Mouse (Mus musculus): ENCODE measurements around the gene Klhl7. TPM values are rescaled to one million over a fixed set of nuclear protein-coding genes. Genes with fewer than 3 reads are reported as not detected.

The Klhl7 gene
- polyA plus RNA-seq, 1 experiment from 2014 or later: 31.0 TPM

- H3K27me3 ChIP-seq (replicated peaks; ENCODE audit: control insufficient read depth, insufficient read depth, low read length): no peaks in the 10 kb centered on the region
- no peaks in the 10 kb centered on the region for H3K36me3 ChIP-seq (ENCODE audit: control insufficient read depth, insufficient read depth, low read length)
- H3K27ac ChIP-seq (ENCODE audit: low read length): no peak overlapping the region
- H3K4me3 ChIP-seq (ENCODE audit: low read length): no peak overlapping the region
- H3K4me2 ChIP-seq (ENCODE audit: low read depth, low read length): no peak overlapping the region
- ATAC-seq: no peak
- no peaks in the 10 kb centered on the region for H3K4me1 ChIP-seq (ENCODE audit: control insufficient read depth, insufficient read depth, low read length)
- 76% methylated on average over 3 of the region's 3 CpGs for WGBS
- no peaks in the 10 kb centered on the region for H3K9me3 ChIP-seq (ENCODE audit: control insufficient read depth, low read length)
- no peak overlapping the region for H3K9ac ChIP-seq (ENCODE audit: low read depth, low read length)
These were observed 7.3 kb downstream of the Klhl7 start for GRCm38 (mm10) chr5:24107740-24108098.

GRCm38 (mm10) chr5:24110068-24110467 lies 9.7 kb downstream of the Klhl7 start:
- Histone ChIP-seq H3K4me2 (ENCODE audit: low read depth, low read length) (no peak overlapping the region), H3K4me3 (ENCODE audit: low read length) (no peak overlapping the region), H3K9ac (ENCODE audit: low read depth, low read length) (no peak overlapping the region), H3K36me3 (ENCODE audit: control insufficient read depth, insufficient read depth, low read length) (no peaks in the 10 kb centered on the region), H3K4me1 (ENCODE audit: control insufficient read depth, insufficient read depth, low read length) (no peaks in the 10 kb centered on the region; the same call in 1 of the 2 replicates), H3K27ac (ENCODE audit: low read length) (no peak overlapping the region), H3K9me3 (ENCODE audit: control insufficient read depth, low read length) (no peaks in the 10 kb centered on the region), H3K27me3 (replicated peaks; ENCODE audit: control insufficient read depth, insufficient read depth, low read length) (no peaks in the 10 kb centered on the region)
- ATAC-seq: no peak
- 73% methylated on average over 5 of the region's 5 CpGs for WGBS

GRCm38 (mm10) chr5:24112116-24112903 lies 11.9 kb downstream of the Klhl7 start:
- WGBS: 86% methylated on average over 12 of the region's 12 CpGs
- H3K4me2 ChIP-seq (ENCODE audit: low read depth, low read length): no peak overlapping the region
- H3K4me1 ChIP-seq (ENCODE audit: control insufficient read depth, insufficient read depth, low read length): no peaks in the 10 kb centered on the region; the same call in 1 of the 2 replicates
- H3K9ac ChIP-seq (ENCODE audit: low read depth, low read length): no peak overlapping the region
- no peak overlapping the region for H3K27ac ChIP-seq (ENCODE audit: low read length)
- no peaks in the 10 kb centered on the region for H3K27me3 ChIP-seq (replicated peaks; ENCODE audit: control insufficient read depth, insufficient read depth, low read length)
- H3K36me3 ChIP-seq (ENCODE audit: control insufficient read depth, insufficient read depth, low read length): no peaks in the 10 kb centered on the region
- no peak for ATAC-seq
- no peaks in the 10 kb centered on the region for H3K9me3 ChIP-seq (ENCODE audit: control insufficient read depth, low read length)
- no peak overlapping the region for H3K4me3 ChIP-seq (ENCODE audit: low read length)

GRCm38 (mm10) chr5:24122221-24122620 lies 21.8 kb downstream of the Klhl7 start:
- no peak overlapping the region for H3K9ac ChIP-seq (ENCODE audit: low read depth, low read length)
- no peak for ATAC-seq
- 98% methylated on average over 2 of the region's 2 CpGs for WGBS

GRCm38 (mm10) chr5:24124175-24124574 lies 23.8 kb downstream of the Klhl7 start:
- H3K27ac ChIP-seq (ENCODE audit: low read length): no peak overlapping the region
- WGBS: 79% methylated on average over 1 of the region's 1 CpGs
- H3K36me3 ChIP-seq (ENCODE audit: control insufficient read depth, insufficient read depth, low read length): no peaks in the 10 kb centered on the region; the same call in 1 of the 2 replicates
- no peak overlapping the region for H3K9ac ChIP-seq (ENCODE audit: low read depth, low read length)
- ATAC-seq: no peak
- H3K9me3 ChIP-seq (ENCODE audit: control insufficient read depth, low read length): no peaks in the 10 kb centered on the region
- H3K4me2 ChIP-seq (ENCODE audit: low read depth, low read length): no peak overlapping the region
- no peaks in the 10 kb centered on the region for H3K4me1 ChIP-seq (ENCODE audit: control insufficient read depth, insufficient read depth, low read length)
- H3K27me3 ChIP-seq (replicated peaks; ENCODE audit: control insufficient read depth, insufficient read depth, low read length): no peaks in the 10 kb centered on the region
- no peak overlapping the region for H3K4me3 ChIP-seq (ENCODE audit: low read length)

More at GRCm38 (mm10) chr5:24122221-24122620, 21.8 kb downstream of the Klhl7 start:
- Histone ChIP-seq H3K4me1 (ENCODE audit: control insufficient read depth, insufficient read depth, low read length) (no peaks in the 10 kb centered on the region), H3K27me3 (replicated peaks; ENCODE audit: control insufficient read depth, insufficient read depth, low read length) (no peaks in the 10 kb centered on the region), H3K4me3 (ENCODE audit: low read length) (no peak overlapping the region), H3K27ac (ENCODE audit: low read length) (no peak overlapping the region), H3K4me2 (ENCODE audit: low read depth, low read length) (no peak overlapping the region), H3K9me3 (ENCODE audit: control insufficient read depth, low read length) (no peaks in the 10 kb centered on the region), H3K36me3 (ENCODE audit: control insufficient read depth, insufficient read depth, low read length) (no peaks in the 10 kb centered on the region; the same call in 1 of the 2 replicates)

- H3K9ac ChIP-seq (ENCODE audit: low read depth, low read length): no peak overlapping the region
- no peak overlapping the region for H3K4me3 ChIP-seq (ENCODE audit: low read length)
These were observed 24.3 kb downstream of the Klhl7 start for GRCm38 (mm10) chr5:24124579-24125276.

GRCm38 (mm10) chr5:24125910-24126636 lies 25.7 kb downstream of the Klhl7 start:
- H3K4me1 ChIP-seq (ENCODE audit: control insufficient read depth, insufficient read depth, low read length): no peaks in the 10 kb centered on the region
- H3K9me3 ChIP-seq (ENCODE audit: control insufficient read depth, low read length): no peaks in the 10 kb centered on the region
- H3K27me3 ChIP-seq (replicated peaks; ENCODE audit: control insufficient read depth, insufficient read depth, low read length): no peaks in the 10 kb centered on the region
- H3K4me3 ChIP-seq (ENCODE audit: low read length): no peak overlapping the region
- no peaks in the 10 kb centered on the region for H3K36me3 ChIP-seq (ENCODE audit: control insufficient read depth, insufficient read depth, low read length)
- H3K4me2 ChIP-seq (ENCODE audit: low read depth, low read length): no peak overlapping the region
- H3K9ac ChIP-seq (ENCODE audit: low read depth, low read length): no peak overlapping the region
- no peak for ATAC-seq
- no peak overlapping the region for H3K27ac ChIP-seq (ENCODE audit: low read length)
- 68% methylated on average over 1 of the region's 1 CpGs for WGBS

More at GRCm38 (mm10) chr5:24124579-24125276, 24.3 kb downstream of the Klhl7 start:
- no peak for ATAC-seq
- Histone ChIP-seq H3K27ac (ENCODE audit: low read length) (no peak overlapping the region), H3K36me3 (ENCODE audit: control insufficient read depth, insufficient read depth, low read length) (no peaks in the 10 kb centered on the region), H3K4me1 (ENCODE audit: control insufficient read depth, insufficient read depth, low read length) (no peaks in the 10 kb centered on the region), H3K9me3 (ENCODE audit: control insufficient read depth, low read length) (no peaks in the 10 kb centered on the region), H3K4me2 (ENCODE audit: low read depth, low read length) (no peak overlapping the region), H3K27me3 (replicated peaks; ENCODE audit: control insufficient read depth, insufficient read depth, low read length) (no peaks in the 10 kb centered on the region)
- 76% methylated on average over 3 of the region's 3 CpGs for WGBS

GRCm38 (mm10) chr5:24126967-24127366 lies 26.6 kb downstream of the Klhl7 start:
- H3K27ac ChIP-seq (ENCODE audit: low read length): no peak overlapping the region
- no peaks in the 10 kb centered on the region for H3K36me3 ChIP-seq (ENCODE audit: control insufficient read depth, insufficient read depth, low read length)
- H3K27me3 ChIP-seq (replicated peaks; ENCODE audit: control insufficient read depth, insufficient read depth, low read length): no peaks in the 10 kb centered on the region
- no peaks in the 10 kb centered on the region for H3K4me1 ChIP-seq (ENCODE audit: control insufficient read depth, insufficient read depth, low read length)
- WGBS: 79% methylated on average over 4 of the region's 4 CpGs
- H3K4me3 ChIP-seq (ENCODE audit: low read length): no peak overlapping the region
- H3K9me3 ChIP-seq (ENCODE audit: control insufficient read depth, low read length): no peaks in the 10 kb centered on the region
- no peak overlapping the region for H3K4me2 ChIP-seq (ENCODE audit: low read depth, low read length)
- no peak overlapping the region for H3K9ac ChIP-seq (ENCODE audit: low read depth, low read length)
- ATAC-seq: no peak

- Histone ChIP-seq H3K9ac (ENCODE audit: low read depth, low read length) (no peak overlapping the region), H3K27ac (ENCODE audit: low read length) (no peak overlapping the region), H3K36me3 (ENCODE audit: control insufficient read depth, insufficient read depth, low read length) (no peaks in the 10 kb centered on the region), H3K4me1 (ENCODE audit: control insufficient read depth, insufficient read depth, low read length) (no peaks in the 10 kb centered on the region), H3K9me3 (ENCODE audit: control insufficient read depth, low read length) (no peaks in the 10 kb centered on the region), H3K4me3 (ENCODE audit: low read length) (no peak overlapping the region), H3K27me3 (replicated peaks; ENCODE audit: control insufficient read depth, insufficient read depth, low read length) (no peaks in the 10 kb centered on the region), H3K4me2 (ENCODE audit: low read depth, low read length) (no peak overlapping the region)
- 90% methylated on average over 5 of the region's 5 CpGs for WGBS
- no peak for ATAC-seq
These were observed 46.6 kb downstream of the Klhl7 start for GRCm38 (mm10) chr5:24146964-24147363.

Measured in intestine, embryonic 16.5 days (tissue).